Mouse (Mus musculus) left cerebral cortex, postnatal 14 days (tissue): ENCODE data around the gene Aldoart2. TPM values are rescaled to one million over a fixed set of nuclear protein-coding genes. Genes with fewer than 3 reads are reported as not detected.
A peak's percentile ranks its signal among the peaks of the same experiment; 100 is the strongest.
"Not testable (repeated sequence)": the region's sequence is repeated elsewhere in the genome, so short reads cannot be mapped to it uniquely, and the experiment has no call there.

Source experiments
- DNase-seq, 2 experiments: peaks; one replicate each; pipeline ENCODE4 v3.0.0; 2021 to 2022; ENCODE audit warnings: low spot score in 2 of 2, mixed read lengths in 1 of 2
- intact Hi-C: fragments of 180-260 bp; cut with DNase I; formaldehyde crosslinking; loops from one replicate; pipeline ENCODE4 v1.15.1; 2025
- total RNA-seq, 2 experiments: library from RNA; stranded (reverse); gene quantifications; 2 replicates each; pipeline ENCODE4 v1.2.3; 2021

Aldoart2 gene
- total RNA-seq, 2 experiments from 2014 or later = not detected

GRCm38 (mm10) chr12:55571181-55571580 lies 6.1 kb downstream of the Aldoart2 start:
- intact Hi-C loops = no loop called here
- DNase-seq = no peak

GRCm38 (mm10) chr12:55571661-55572060 lies 6.6 kb downstream of the Aldoart2 start:
- intact Hi-C loops = no loop called here
- DNase-seq = no peak

DNA sequence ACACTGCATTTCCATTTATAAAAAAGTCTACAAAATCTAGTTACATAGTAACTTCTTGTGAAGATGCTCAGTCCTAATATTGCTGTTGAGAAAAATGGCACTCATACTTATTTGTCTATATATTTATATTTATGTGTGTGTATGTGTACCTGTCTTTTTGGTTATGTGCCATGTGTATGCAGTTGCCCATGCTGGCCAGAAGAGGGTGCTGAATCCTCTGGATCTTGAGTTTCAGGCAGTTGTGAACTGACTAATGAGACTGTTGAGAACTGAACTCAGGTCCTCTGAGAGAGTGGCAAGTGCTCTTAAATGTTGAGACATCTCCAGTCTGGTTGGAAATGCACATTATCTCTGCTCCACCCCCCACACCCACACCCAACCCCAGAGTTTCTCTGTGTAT lies 8.1 kb downstream of the Aldoart2 start:
- intact Hi-C loops = no loop called here

DNA sequence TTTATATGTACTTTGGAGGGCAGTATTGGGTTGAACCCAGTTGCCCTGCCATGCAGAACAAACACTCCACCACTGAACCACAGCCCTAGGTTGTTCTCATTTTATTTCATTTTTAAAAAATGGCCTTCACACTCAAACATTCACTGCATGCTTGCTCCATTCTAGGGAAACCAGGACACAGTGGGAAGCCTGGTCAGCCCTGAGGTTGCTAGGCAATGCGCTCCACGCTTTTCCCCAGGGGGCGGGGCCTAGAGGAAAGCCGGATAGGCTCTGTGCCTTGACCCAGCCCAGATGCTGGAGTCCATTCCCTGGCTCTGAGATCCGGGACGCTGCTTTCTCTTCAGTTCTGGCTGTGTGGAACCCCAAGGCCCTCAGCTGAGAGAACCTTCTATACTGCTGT lies 8.8 kb downstream of the Aldoart2 start:
- DNase-seq = no peak
- intact Hi-C loops = no loop called here

More for the DNA sequence above, 8.1 kb downstream of the Aldoart2 start:
- no peak for DNase-seq

DNA sequence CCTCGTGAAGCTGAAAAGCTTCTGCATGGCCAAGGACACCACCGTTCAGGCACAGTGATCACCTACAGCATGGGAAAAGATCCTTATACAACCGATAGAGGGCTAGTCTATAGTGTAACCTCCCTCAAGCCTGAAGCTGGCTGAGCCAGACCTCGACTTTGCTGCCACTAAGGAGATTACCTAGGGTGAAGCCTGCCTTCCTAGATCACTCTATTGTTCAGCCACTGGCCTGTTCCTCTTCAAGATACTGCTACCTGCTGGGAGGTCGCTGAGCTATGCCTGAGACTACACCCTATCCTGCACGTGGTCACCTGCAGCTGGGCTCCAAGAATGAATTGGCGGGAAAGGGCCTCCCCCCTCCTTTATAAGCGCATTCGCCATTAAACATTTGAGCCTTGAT lies 21.9 kb downstream of the Aldoart2 start:
- intact Hi-C loops, DNase-seq: not testable (repeated sequence)

- no peak for DNase-seq
- intact Hi-C loops = no loop called here
Measured at GRCm38 (mm10) chr12:55598537-55598886, 33.5 kb downstream of the Aldoart2 start.

GRCm38 (mm10) chr12:55598887-55599561 lies 34.0 kb downstream of the Aldoart2 start, which contains the start of gene Insm2:
TSS of gene Insm2 (plus strand) at chr12:55599427.
- intact Hi-C loops = no loop called here
- peak in 1 of 2 experiments; percentile 15 for DNase-seq

- peak; percentile 6 to 37 for DNase-seq
- intact Hi-C loops = no loop called here
Measured at GRCm38 (mm10) chr12:55599639-55600502, 34.8 kb downstream of the Aldoart2 start.

GRCm38 (mm10) chr12:55600503-55600994 lies 35.5 kb downstream of the Aldoart2 start:
- no peak for DNase-seq
- intact Hi-C loops = no loop called here

- no peak for DNase-seq
- intact Hi-C loops = no loop called here
Measured at GRCm38 (mm10) chr12:55604411-55604810, 39.4 kb downstream of the Aldoart2 start.

DNA sequence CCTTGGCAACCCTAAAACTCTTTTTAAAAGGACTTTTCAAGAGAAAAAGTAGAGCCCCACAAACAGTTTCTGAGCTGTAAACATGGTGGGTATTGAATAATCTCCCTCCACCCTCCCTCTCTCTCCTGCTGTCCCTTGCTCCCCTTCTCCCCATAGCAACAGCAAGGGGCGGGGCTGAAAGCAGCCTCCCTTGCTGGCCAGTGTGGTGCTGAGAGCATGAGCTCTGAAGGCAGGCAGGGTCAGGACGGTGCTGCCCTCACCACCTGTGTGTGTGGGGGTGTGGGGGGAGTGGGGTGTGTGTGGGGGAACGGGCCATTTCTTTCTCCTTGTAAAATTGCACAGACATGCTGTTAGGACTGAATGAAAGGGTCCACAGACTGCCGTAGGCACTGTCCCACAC lies 42.9 kb downstream of the Aldoart2 start:
- intact Hi-C loops = no loop called here

GRCm38 (mm10) chr12:55610812-55611211 lies 45.8 kb downstream of the Aldoart2 start:
- DNase-seq = no peak
- intact Hi-C loops = no loop called here

More for the DNA sequence above, 42.9 kb downstream of the Aldoart2 start:
- no peak for DNase-seq

Other genes starting within 250 kb of the Aldoart2 start
- 100 to 1,000 TPM; 139 to 142 TPM for gene Psma6, start 181.0 kb upstream of the Aldoart2 start, total RNA-seq
- 10 to 100 TPM; 28.3 to 46.4 TPM for gene Nfkbia, start 72.6 kb upstream of the Aldoart2 start, total RNA-seq
- under 1 TPM; 0.37 to 0.49 TPM for gene Insm2, start 34.2 kb downstream of the Aldoart2 start, total RNA-seq